Mouse (Mus musculus) hindbrain, embryonic 13.5 days (tissue): ENCODE measurements at regions not wholly inside any gene's neighbourhood (a gene's known extent, or its start where the extent isn't known, plus 50 kb on each side); places are given as distances from the start of the nearest gene placed in this dataset.

ENCODE experiments used
- ATAC-seq: fragments of 200-750 bp; cut with Nextera tagmentation; 2 replicates; pipeline ENCODE4 v1.8.0; 2017; ENCODE audit warnings: moderate TSS enrichment; ENCODE audit not compliant: low FRiP score
- H3K27ac ChIP-seq: fragments of 300-500 bp; sonication (generic); 2 replicates; pipeline ENCODE4 v1.5.1; 2015; ENCODE audit warnings: inconsistent platforms, mild to moderate bottlenecking, moderate library complexity
- H3K27me3 ChIP-seq: fragments of 300-500 bp; sonication (generic); 2 replicates; pipeline ENCODE4 v1.6.1; 2015; ENCODE audit warnings: mild to moderate bottlenecking, inconsistent platforms
- H3K36me3 ChIP-seq: fragments of 300-500 bp; sonication (generic); 2 replicates; pipeline ENCODE4 v1.6.1; 2015; ENCODE audit warnings: mild to moderate bottlenecking, inconsistent platforms
- H3K4me1 ChIP-seq: fragments of 300-500 bp; sonication (generic); replicated peaks from 2 replicates; pipeline ENCODE4 v1.6.1; 2015; ENCODE audit warnings: inconsistent platforms
- H3K4me2 ChIP-seq: fragments of 300-500 bp; sonication (generic); 2 replicates; pipeline ENCODE4 v1.6.1; 2015; ENCODE audit warnings: inconsistent platforms, mild to moderate bottlenecking, moderate library complexity
- H3K4me3 ChIP-seq: fragments of 300-500 bp; sonication (generic); 2 replicates; pipeline ENCODE4 v1.5.1; 2015; ENCODE audit warnings: mild to moderate bottlenecking, inconsistent platforms
- H3K9ac ChIP-seq: fragments of 300-500 bp; sonication (generic); 2 replicates; pipeline ENCODE4 v1.6.1; 2015; ENCODE audit warnings: mild to moderate bottlenecking, inconsistent platforms
- H3K9me3 ChIP-seq: fragments of 300-500 bp; sonication (generic); 2 replicates; pipeline ENCODE4 v1.6.1; 2016; ENCODE audit warnings: inconsistent platforms
- WGBS: fragments of 180-500 bp; shearing (Covaris S2); methylation state at CpG from one replicate; pipeline ENCODE4 v1.1.7; 2015; 5-methylcytosine and 5-hydroxymethylcytosine counted together

GRCm38 (mm10) chr15:93948902-93949301, 353.2 kb upstream of the Prickle1 start:
- 82% methylated on average over 4 of the region's 4 CpGs for WGBS
- Histone ChIP-seq H3K4me3 (no peak overlapping the region), H3K9me3 (no peaks in the 10 kb centered on the region), H3K4me2 (no peak overlapping the region), H3K9ac (no peak overlapping the region), H3K27me3 (no peaks in the 10 kb centered on the region), H3K27ac (no peak overlapping the region), H3K4me1 (no peaks in the 10 kb centered on the region), H3K36me3 (no peaks in the 10 kb centered on the region)
- ATAC-seq: no peak

GRCm38 (mm10) chr15:93943545-93943944, 347.9 kb upstream of the Prickle1 start:
- ATAC-seq: no peak
- 93% methylated on average over 12 of the region's 12 CpGs for WGBS
- Histone ChIP-seq H3K4me3 (no peak overlapping the region), H3K9ac (no peak overlapping the region), H3K9me3 (no peaks in the 10 kb centered on the region), H3K27me3 (no peaks in the 10 kb centered on the region), H3K4me1 (no peaks in the 10 kb centered on the region), H3K4me2 (no peak overlapping the region), H3K27ac (no peak overlapping the region), H3K36me3 (no peaks in the 10 kb centered on the region)

GRCm38 (mm10) chr15:93932971-93933496, 337.3 kb upstream of the Prickle1 start:
- Histone ChIP-seq H3K4me1 (peaks cover 10% of the 10 kb centered on the region), H3K27me3 (no peaks in the 10 kb centered on the region), H3K9me3 (no peaks in the 10 kb centered on the region), H3K36me3 (no peaks in the 10 kb centered on the region), H3K9ac (no peak overlapping the region), H3K4me2 (no peak overlapping the region), H3K27ac (peak overlapping the region; percentile 14), H3K4me3 (no peak overlapping the region)
- no peak for ATAC-seq
- 45% methylated on average over 5 of the region's 5 CpGs for WGBS

GRCm38 (mm10) chr15:93926842-93927241, 331.2 kb upstream of the Prickle1 start:
- no peaks in the 10 kb centered on the region for H3K9me3 ChIP-seq
- no peaks in the 10 kb centered on the region for H3K36me3 ChIP-seq
- no peak overlapping the region for H3K9ac ChIP-seq
- H3K4me3 ChIP-seq: no peak overlapping the region
- peak overlapping the region; percentile 23; the same call in 1 of the 2 replicates for H3K27ac ChIP-seq
- H3K27me3 ChIP-seq: no peaks in the 10 kb centered on the region
- peaks cover 4% of the 10 kb centered on the region; the same call in 1 of the 2 replicates for H3K4me1 ChIP-seq
- 27% methylated on average over 6 of the region's 6 CpGs for WGBS
- ATAC-seq: no peak
- no peak overlapping the region for H3K4me2 ChIP-seq

- no peak overlapping the region for H3K4me2 ChIP-seq
Observed at GRCm38 (mm10) chr15:93926262-93926661, 330.6 kb upstream of the Prickle1 start.

GRCm38 (mm10) chr15:93921457-93922234, 326.0 kb upstream of the Prickle1 start:
- ATAC-seq: no peak
- Histone ChIP-seq H3K4me2 (no peak overlapping the region), H3K4me3 (no peak overlapping the region), H3K36me3 (no peaks in the 10 kb centered on the region), H3K9ac (no peak overlapping the region), H3K4me1 (no peaks in the 10 kb centered on the region; the same call in 1 of the 2 replicates), H3K27me3 (no peaks in the 10 kb centered on the region), H3K27ac (no peak overlapping the region), H3K9me3 (no peaks in the 10 kb centered on the region)
- 82% methylated on average over 6 of the region's 6 CpGs for WGBS

More at GRCm38 (mm10) chr15:93926262-93926661, 330.6 kb upstream of the Prickle1 start:
- Histone ChIP-seq H3K9ac (no peak overlapping the region), H3K27me3 (no peaks in the 10 kb centered on the region), H3K27ac (no peak overlapping the region), H3K4me1 (peaks cover 4% of the 10 kb centered on the region; the same call in 1 of the 2 replicates), H3K9me3 (no peaks in the 10 kb centered on the region), H3K36me3 (no peaks in the 10 kb centered on the region), H3K4me3 (no peak overlapping the region)
- ATAC-seq: no peak

GRCm38 (mm10) chr15:93920996-93921395, 325.3 kb upstream of the Prickle1 start:
- 91% methylated on average over 5 of the region's 5 CpGs for WGBS
- Histone ChIP-seq H3K27me3 (no peaks in the 10 kb centered on the region), H3K4me1 (no peaks in the 10 kb centered on the region; the same call in 1 of the 2 replicates), H3K27ac (no peak overlapping the region), H3K9ac (no peak overlapping the region), H3K4me3 (no peak overlapping the region), H3K4me2 (no peak overlapping the region), H3K36me3 (no peaks in the 10 kb centered on the region), H3K9me3 (no peaks in the 10 kb centered on the region)
- no peak for ATAC-seq

GRCm38 (mm10) chr15:93919577-93919976, 323.9 kb upstream of the Prickle1 start:
- Histone ChIP-seq H3K4me1 (no peaks in the 10 kb centered on the region), H3K36me3 (no peaks in the 10 kb centered on the region), H3K27ac (no peak overlapping the region), H3K9me3 (no peaks in the 10 kb centered on the region), H3K4me3 (no peak overlapping the region), H3K27me3 (no peaks in the 10 kb centered on the region), H3K9ac (no peak overlapping the region), H3K4me2 (no peak overlapping the region)
- no peak for ATAC-seq
- WGBS: 95% methylated on average over 6 of the region's 6 CpGs

GRCm38 (mm10) chr15:93916856-93917255, 321.2 kb upstream of the Prickle1 start:
- Histone ChIP-seq H3K9ac (no peak overlapping the region), H3K4me3 (no peak overlapping the region), H3K4me2 (no peak overlapping the region), H3K36me3 (no peaks in the 10 kb centered on the region), H3K27me3 (no peaks in the 10 kb centered on the region), H3K9me3 (no peaks in the 10 kb centered on the region), H3K27ac (0 out of 2 replicates have a peak overlapping the region, but pooled peaks have one; percentile 30), H3K4me1 (peaks cover 15% of the 10 kb centered on the region)
- 59% methylated on average over 3 of the region's 3 CpGs for WGBS
- ATAC-seq: no peak

- Histone ChIP-seq H3K27ac (peak overlapping the region; percentile 42; the same call in 1 of the 2 replicates), H3K9ac (no peak overlapping the region), H3K4me3 (no peak overlapping the region), H3K27me3 (no peaks in the 10 kb centered on the region), H3K36me3 (no peaks in the 10 kb centered on the region), H3K4me2 (no peak overlapping the region), H3K4me1 (peaks cover 25% of the 10 kb centered on the region), H3K9me3 (no peaks in the 10 kb centered on the region)
- 46% methylated on average over 5 of the region's 5 CpGs for whole genome bisulfite sequencing
- no peak for ATAC-seq
Observed at GRCm38 (mm10) chr15:93913462-93913861, 317.8 kb upstream of the Prickle1 start.

GRCm38 (mm10) chr15:93913041-93913440, 317.4 kb upstream of the Prickle1 start:
- WGBS: 38% methylated on average over 7 of the region's 7 CpGs
- Histone ChIP-seq H3K4me2 (no peak overlapping the region), H3K9me3 (no peaks in the 10 kb centered on the region), H3K4me1 (peaks cover 25% of the 10 kb centered on the region), H3K36me3 (no peaks in the 10 kb centered on the region), H3K27me3 (no peaks in the 10 kb centered on the region), H3K9ac (no peak overlapping the region), H3K27ac (peak overlapping the region; percentile 42), H3K4me3 (no peak overlapping the region)
- no peak for ATAC-seq

GRCm38 (mm10) chr15:93910981-93911431, 315.3 kb upstream of the Prickle1 start:
- Histone ChIP-seq H3K9me3 (no peaks in the 10 kb centered on the region), H3K4me1 (peaks cover 25% of the 10 kb centered on the region), H3K27ac (peak overlapping the region; percentile 58), H3K4me2 (peak overlapping the region; percentile 4; the same call in 1 of the 2 replicates), H3K4me3 (no peak overlapping the region), H3K27me3 (no peaks in the 10 kb centered on the region), H3K9ac (no peak overlapping the region), H3K36me3 (no peaks in the 10 kb centered on the region)
- WGBS: 17% methylated on average over 11 of the region's 11 CpGs
- ATAC-seq: peak; percentile 54; the same call in 1 of the 2 replicates

GRCm38 (mm10) chr15:93910158-93910557, 314.5 kb upstream of the Prickle1 start:
- H3K9ac ChIP-seq: no peak overlapping the region
- H3K4me1 ChIP-seq: peaks cover 25% of the 10 kb centered on the region
- H3K27me3 ChIP-seq: no peaks in the 10 kb centered on the region
- ATAC-seq: no peak
- H3K4me2 ChIP-seq: no peak overlapping the region
- H3K27ac ChIP-seq: no peak overlapping the region
- H3K36me3 ChIP-seq: no peaks in the 10 kb centered on the region
- no peak overlapping the region for H3K4me3 ChIP-seq
- 86% methylated on average over 3 of the region's 3 CpGs for WGBS
- no peaks in the 10 kb centered on the region for H3K9me3 ChIP-seq
